Mouse (Mus musculus) T-cell, adult 2 months (primary cell): Measurements from ENCODE around the gene Nav3.

Source experiments
- DNase-seq: peaks from one replicate; pipeline ENCODE4 v3.0.0; 2022; ENCODE audit warnings: low spot score

Gene Nav3

DNA sequence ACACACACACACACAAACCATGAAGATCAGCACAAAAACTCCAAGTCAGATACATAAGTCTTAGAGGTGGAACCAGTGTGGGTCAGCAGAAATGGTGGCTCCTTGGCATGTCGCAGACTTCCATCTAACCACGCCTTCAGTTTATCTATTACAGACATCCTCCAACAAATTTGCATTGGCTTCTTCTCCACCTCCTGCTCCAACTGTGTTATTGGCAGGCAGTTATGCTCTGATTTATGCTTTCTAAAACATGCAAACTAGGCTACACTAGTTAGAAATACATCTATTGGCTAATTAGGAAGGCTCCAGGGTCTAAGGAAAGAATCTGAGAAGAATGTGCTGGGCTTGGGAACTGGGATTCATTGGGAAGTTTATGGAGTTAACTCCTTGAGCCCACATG is 75.2 kb downstream of the Nav3 start:
- no peak for DNase-seq

DNA sequence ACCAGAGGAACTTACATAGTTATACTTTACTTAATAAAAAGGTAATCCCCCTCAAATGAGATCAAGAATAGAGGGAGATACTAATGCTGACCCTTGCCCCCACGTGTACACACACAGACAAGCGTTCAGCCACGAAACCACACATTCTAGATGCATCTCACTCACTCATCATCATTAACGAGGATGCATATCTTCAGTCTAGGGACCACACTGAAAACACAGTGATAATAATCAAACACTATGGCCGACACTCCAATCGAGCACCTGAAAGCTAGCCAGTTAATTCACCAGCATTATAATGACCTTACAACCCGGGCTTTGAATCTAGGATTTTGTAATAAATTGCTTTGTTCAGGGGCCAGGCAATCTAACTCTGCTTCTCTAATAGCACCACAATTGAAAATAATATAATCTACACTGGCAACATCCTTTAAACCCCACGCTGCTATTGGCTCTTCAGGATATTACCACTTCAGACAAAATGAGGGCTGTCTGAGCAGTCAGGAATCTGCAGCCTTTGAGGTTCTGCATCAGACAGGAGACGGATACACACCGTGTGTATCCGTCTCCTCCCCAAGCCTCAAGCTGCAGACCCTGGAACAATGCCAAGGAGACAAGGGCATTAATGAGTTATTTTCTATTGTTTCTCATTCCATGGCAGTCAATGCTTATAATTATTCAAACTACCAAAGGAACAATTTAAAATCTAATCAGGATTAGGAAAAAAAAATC is 83.1 kb downstream of the Nav3 start:
- DNase-seq, result no peak

GRCm38 (mm10) chr10:110352148-110352547 is 103.9 kb downstream of the Nav3 start:
- DNase-seq, result no peak

DNA sequence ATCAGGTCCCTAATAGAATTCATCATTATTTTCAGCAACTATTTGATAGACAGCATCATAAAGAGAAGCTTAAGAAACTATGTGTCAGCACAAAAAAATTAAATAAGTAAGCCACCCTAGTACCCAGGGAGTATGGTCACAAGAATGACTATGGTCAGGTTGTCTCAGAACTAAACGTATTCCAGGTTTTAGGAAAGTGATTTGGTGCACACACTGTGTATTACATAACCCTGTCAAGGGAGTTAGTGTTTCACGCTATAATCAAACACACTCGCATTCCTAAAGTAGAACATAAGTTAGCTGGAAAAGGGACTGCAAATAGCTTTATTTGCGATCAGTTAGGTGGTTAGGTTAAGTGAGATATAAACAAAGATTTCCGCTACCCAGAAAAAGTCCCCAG is 126.0 kb downstream of the Nav3 start:
- DNase-seq, result no peak

DNA sequence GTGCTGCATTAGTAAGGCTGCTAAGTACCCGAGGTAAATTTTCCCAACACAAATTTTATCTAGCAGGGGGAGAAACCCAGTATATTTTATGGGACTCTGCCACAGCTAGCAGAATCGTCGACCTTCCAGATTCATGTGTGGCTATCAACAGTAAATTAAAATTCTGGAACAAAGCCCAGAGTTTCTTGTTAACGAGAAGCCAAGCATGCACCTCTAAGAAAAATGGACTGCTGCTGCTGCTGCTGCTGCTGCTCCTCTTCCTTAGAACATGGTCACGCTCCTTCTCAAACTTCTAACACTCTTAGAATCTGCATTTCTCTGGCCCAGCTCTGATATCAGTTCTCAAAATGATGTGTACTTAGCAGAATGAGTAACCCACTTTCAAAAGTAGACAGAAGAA is 126.4 kb downstream of the Nav3 start:
- no peak for DNase-seq

GRCm38 (mm10) chr10:110322082-110322632 is 133.8 kb downstream of the Nav3 start:
- no peak for DNase-seq

GRCm38 (mm10) chr10:110317275-110317674 is 138.7 kb downstream of the Nav3 start:
- DNase-seq, result no peak

DNA sequence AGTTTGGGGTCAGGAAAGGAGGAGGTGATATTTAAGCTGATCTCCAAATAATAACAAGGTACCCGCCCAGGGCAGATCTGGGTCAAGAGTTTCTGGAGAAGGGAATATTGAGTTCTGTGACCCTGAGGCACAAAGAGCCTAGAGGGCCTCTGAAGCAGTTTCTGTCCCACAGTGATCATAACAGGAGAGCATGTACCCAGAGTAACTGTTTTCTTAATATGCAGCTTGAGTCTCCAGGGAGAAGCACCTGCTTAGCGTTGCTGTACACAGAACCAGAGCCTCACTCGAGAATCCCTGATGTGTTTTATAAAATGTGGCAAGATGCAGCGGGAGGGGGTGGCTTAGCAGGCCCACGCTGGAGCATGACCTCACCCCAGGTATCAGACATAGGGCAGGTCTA is 141.5 kb downstream of the Nav3 start:
- no peak for DNase-seq

- no peak for DNase-seq
These were observed 142.0 kb downstream of the Nav3 start for GRCm38 (mm10) chr10:110313959-110314358.

DNA sequence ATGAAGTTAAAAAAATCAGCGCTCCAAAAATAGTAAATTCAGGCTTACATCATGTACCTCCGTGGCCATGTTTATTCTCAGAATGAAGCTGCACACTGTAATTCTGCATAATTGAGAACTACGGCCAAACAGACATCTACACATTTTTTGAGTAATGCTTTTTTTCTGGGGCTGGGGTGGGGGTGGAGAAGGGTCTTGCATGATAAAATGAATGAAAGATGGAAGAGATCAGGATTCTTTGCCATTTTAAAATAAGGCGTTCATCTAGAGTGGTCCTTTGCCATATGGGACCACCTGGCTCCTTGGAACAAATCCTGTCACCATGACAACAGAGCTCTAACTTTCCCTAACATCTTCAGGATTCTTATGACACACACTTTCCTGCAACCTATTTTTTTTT is 146.5 kb downstream of the Nav3 start:
- no peak for DNase-seq

DNA sequence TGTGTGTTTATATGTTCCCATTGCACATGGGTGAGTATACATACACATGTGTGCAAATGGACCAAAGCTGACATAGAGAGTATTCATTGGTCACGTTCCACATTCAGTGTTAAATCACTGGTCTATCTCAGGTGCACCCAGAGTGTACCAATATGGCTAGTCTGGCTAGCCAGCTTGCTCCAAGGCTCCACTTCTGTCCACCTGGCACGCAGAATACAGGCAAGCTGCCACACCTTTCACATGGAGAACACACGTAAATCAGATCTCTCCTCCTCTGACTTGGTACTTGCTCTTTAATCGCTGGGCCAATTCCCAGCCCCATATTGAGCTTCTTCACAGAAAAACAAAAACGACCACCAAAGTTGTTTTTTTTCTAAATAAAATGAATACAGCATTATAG is 150.4 kb downstream of the Nav3 start:
- no peak for DNase-seq

DNA sequence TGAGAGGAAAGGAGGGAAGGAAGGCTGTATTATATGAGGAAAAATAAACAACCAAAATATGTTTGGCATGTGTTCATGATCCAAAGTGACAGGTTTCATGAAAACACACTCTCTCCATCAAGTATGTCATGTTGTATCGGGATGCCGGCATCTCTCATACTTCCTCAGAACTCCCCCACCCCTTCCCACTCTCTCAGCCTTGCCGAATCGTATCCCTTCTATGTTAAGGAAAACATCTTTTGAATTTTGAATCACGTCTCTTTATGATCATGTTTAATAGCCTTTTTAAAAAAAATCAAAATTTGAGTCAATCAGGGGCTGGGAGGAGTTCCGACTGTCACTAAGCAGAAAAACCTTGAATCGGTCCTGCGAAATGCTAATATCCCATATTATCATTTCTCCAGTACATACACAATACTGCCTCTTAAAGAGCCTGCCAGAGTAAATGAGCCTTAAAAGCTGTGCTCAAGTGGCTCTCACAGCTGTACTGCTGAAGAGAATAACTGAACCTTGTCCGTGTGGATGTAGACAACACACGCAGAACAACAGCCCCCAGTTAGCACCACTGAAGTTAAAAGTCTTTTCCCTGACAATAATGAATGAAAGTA is 165.9 kb downstream of the Nav3 start:
- no peak for DNase-seq

DNA sequence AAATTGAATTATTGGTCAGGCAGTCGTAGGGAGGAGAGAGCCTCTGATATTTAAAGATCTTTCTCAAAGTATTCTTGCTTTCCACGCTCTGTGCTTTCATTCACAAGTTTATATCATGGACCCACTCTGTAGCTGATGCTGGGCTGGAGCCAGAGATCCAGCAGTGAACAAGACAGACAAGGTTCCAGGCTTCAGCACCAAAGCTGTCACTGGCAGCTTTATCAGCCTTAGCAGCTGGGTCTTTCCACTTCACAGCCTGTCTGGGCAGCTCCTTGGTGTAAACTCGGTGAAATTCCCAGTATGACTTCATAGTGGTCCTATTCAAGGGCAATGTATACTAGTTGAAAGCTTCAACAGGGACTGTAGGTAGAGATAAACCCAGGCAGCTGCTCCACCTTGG is 172.1 kb downstream of the Nav3 start:
- DNase-seq, result no peak

- no peak for DNase-seq
These were observed 183.2 kb downstream of the Nav3 start for GRCm38 (mm10) chr10:110272818-110273217.

- DNase-seq, result no peak
These were observed 185.4 kb downstream of the Nav3 start for GRCm38 (mm10) chr10:110270561-110270960.

GRCm38 (mm10) chr10:110242128-110242561 is 213.9 kb downstream of the Nav3 start:
- no peak for DNase-seq

DNA sequence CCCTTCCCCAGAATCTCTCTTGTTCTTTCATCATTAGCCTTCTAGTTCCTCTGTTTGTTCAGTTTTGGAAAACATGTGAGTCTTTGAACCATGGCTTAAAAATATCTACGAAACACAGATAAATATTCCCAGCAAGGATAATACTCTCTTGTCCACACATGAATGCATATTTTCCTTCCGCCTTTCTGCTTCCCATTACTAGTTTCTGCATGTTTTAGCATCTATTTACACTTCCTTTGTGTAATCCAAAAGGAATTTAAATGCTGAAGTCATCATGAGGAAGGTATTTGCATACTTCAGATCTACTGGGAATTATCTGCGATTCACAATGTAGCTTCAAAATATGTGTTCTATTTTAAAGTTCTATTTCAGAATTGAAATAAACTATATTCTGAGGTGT is 215.3 kb downstream of the Nav3 start:
- DNase-seq, result no peak

DNA sequence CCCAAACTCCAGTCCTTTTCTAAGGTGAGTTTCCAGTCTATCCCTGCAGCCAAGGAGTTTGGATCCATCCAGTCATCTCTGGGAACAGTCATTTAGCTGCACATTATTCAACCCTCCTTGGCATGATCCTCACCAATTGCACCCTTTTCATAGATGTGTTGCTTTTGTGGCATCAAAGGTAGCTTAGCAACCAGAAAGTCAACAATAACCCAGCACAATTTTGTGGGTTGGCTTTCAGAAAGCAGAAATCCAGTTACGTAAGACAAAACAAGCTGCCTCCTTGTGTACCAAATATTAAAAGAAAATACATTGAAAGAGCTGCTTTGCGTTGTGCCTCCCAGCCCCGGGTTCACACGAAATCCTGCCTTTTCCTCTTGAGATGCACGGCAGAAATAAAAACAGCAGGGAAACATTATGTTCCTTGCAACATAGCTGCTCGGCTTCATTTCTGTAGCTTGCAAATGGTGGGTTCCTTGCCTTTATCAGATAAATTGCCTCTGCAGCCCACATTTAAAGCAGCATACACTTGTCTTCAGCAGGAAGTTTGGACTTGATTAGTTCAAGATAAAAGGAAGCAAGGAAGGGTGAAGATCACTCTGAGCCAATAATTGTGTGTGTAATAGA is 222.6 kb downstream of the Nav3 start:
- DNase-seq, result no peak

- no peak for DNase-seq
These were observed 249.6 kb downstream of the Nav3 start for GRCm38 (mm10) chr10:110206411-110206810.

GRCm38 (mm10) chr10:110204121-110204697 is 251.8 kb downstream of the Nav3 start:
- no peak for DNase-seq

DNA sequence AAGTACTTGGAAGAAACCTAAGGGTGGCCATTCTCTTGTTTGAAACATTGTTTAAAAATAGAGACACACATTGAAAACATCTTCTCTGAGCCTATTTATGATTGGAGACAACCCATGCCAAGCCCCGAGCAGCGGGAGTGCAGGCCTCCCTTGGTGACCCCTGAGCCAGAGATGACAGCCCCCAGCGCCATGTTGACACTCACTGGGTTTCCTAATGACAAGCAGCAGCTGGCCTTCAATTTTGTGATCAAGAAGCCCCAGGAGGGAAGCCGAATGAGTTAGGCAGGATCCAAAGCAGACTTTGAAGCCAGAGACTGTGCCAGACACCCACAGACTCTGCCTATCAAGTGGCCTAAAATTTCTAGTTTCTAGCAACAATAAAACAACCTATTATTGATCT is 263.1 kb downstream of the Nav3 start:
- DNase-seq, result no peak

- DNase-seq, result no peak
These were observed 263.8 kb downstream of the Nav3 start for GRCm38 (mm10) chr10:110192026-110192805.
